Mouse (Mus musculus) embryonic fibroblast, embryonic 13.5 days (primary cell): ENCODE data around the gene Taf8. TPM values are rescaled to one million over a fixed set of nuclear protein-coding genes. Genes with fewer than 3 reads are reported as not detected.

Source experiments
- H3K27ac ChIP-seq: 2 replicates; pipeline ENCODE4 v1.5.1; 2012; ENCODE audit warnings: low read length, control low read depth, inconsistent platforms; ENCODE audit not compliant: insufficient read depth
- H3K4me1 ChIP-seq: 2 replicates; pipeline ENCODE4 v1.6.1; 2011; ENCODE audit warnings: low read length; ENCODE audit not compliant: control insufficient read depth, insufficient read depth
- H3K4me3 ChIP-seq: 2 replicates; pipeline ENCODE4 v1.5.1; 2011; ENCODE audit warnings: mild to moderate bottlenecking, control low read depth, low read length; ENCODE audit not compliant: insufficient read depth
- CTCF ChIP-seq: IDR thresholded peaks from 2 replicates; pipeline ENCODE4 v1.5.1; 2011; ENCODE audit warnings: mild to moderate bottlenecking, control low read depth, low read length, moderate library complexity, borderline replicate concordance; ENCODE audit not compliant: insufficient read depth
- POLR2A ChIP-seq: IDR thresholded peaks from 2 replicates; pipeline ENCODE4 v1.6.1; 2011; ENCODE audit warnings: low read depth, mild to moderate bottlenecking, control low read depth, low read length, moderate library complexity
- polyA plus RNA-seq: library from polyadenylated mRNA; stranded (reverse); fragments of >200 nt; gene quantifications from 2 replicates; pipeline ENCODE4 v1.2.4, GENCODE M21; 2011; ENCODE audit warnings: low read depth; ENCODE audit not compliant: missing spikeins, insufficient read length

The Taf8 gene
- polyA plus RNA-seq, 1 experiment: 16.0 TPM

DNA sequence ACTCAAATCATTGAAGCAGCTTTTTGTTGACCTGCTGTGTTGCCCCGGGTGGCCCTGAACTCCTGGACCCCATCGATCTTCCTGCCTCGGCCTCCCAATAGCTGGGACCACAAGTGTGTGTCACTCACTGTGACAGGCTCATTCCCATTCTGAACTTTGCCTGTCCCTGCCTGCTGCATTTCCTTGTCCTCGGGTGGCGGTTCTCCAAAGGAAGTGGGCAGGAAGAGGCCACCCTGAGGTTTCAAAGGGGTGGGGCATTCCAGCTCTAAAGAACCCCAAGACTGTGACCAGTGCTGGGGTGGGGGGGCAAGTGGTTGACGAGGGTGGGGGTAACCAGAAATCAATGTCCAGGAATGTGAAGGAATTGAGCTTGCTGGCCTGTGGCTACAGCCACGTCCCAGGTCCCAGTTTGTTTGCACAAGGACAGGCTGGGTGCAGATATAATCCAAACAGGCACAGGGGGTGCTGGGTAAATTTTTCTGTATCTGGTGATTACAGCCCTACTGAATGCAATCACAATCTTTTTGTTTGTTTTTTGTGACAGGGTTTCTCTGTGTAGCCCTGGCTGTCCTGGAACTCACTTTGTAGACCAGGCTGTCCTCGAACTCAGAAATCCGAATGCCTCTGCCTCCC, 62.6 kb downstream of the Taf8 start:
- H3K4me1 ChIP-seq: 0 out of 2 replicates have a peak, but pooled peaks cover 4% of the 10 kb centered on the region
- no peak overlapping the region for H3K27ac ChIP-seq
- H3K4me3 ChIP-seq: no peak overlapping the region
- TF ChIP-seq POLR2A (no peak), CTCF (no peak)

DNA sequence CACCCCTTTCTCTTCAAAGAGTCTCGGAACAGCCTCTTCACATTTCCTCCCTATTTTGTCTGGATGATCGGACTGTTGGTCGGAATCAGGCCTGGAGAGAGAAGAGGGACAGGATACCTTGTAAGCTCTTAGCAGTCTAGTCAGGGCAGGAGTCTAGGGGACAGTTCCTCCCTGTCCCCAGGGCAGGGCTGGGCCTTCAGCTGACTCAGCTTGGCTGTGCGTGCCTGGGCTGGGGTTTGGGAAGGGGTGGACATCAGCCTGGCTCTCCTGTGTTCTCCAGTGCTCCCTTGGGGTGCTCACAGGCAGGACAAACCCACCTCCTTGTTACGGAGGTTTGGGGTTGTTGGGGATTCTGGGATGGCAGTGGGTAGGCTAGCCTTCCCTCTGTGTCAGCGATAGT, 63.5 kb downstream of the Taf8 start:
- no peak for TF ChIP-seq CTCF
- TF ChIP-seq POLR2A: no peak

DNA sequence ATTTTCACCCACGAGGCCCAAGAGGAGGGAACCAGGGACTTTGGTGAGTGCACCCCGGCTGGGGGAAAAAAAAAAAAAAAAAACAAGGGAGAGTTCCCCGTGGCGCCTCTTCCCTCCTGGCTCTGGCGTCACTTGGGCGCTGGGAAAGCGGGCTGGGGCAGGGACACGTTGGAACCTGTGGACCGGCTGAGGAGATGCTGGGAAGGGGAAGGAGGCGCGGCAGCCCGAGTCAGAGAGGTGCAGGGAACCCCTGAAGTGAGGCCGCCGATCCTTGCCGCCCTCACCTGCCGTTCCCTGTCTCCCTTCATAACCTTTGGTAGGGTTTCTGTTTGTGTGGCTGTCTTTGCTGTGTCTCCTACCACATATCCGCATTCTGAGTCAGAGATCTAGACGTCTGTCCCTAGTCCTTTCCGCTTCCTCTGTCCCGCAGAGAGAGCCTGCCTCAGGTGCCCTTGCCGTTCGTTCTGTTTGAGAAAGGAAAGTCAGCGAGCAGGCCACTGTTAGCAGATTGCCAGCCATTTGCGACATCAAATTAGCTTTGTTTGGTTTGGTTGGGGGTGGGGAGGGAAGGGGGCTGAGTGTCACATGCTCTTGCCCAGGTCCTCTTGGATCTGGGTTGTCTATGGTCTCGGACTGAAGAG, 65.1 kb downstream of the Taf8 start, which contains the start of gene 1700001C19Rik:
Gene 1700001C19Rik (minus strand): TSS at position 470 of the 641 bp plus-strand sequence.
- H3K4me3 ChIP-seq: peak within 1 kb of the TSS; percentile 32
- no peak for TF ChIP-seq CTCF
- TF ChIP-seq POLR2A: no peak
- H3K27ac ChIP-seq: no peak within 1 kb of the TSS
- 0 out of 2 replicates have a peak, but pooled peaks cover 4% of the 10 kb centered on the region for H3K4me1 ChIP-seq

More for the DNA sequence above, 63.5 kb downstream of the Taf8 start:
- H3K4me3 ChIP-seq: no peak overlapping the region
- H3K4me1 ChIP-seq: 0 out of 2 replicates have a peak, but pooled peaks cover 4% of the 10 kb centered on the region
- H3K27ac ChIP-seq: no peak overlapping the region

DNA sequence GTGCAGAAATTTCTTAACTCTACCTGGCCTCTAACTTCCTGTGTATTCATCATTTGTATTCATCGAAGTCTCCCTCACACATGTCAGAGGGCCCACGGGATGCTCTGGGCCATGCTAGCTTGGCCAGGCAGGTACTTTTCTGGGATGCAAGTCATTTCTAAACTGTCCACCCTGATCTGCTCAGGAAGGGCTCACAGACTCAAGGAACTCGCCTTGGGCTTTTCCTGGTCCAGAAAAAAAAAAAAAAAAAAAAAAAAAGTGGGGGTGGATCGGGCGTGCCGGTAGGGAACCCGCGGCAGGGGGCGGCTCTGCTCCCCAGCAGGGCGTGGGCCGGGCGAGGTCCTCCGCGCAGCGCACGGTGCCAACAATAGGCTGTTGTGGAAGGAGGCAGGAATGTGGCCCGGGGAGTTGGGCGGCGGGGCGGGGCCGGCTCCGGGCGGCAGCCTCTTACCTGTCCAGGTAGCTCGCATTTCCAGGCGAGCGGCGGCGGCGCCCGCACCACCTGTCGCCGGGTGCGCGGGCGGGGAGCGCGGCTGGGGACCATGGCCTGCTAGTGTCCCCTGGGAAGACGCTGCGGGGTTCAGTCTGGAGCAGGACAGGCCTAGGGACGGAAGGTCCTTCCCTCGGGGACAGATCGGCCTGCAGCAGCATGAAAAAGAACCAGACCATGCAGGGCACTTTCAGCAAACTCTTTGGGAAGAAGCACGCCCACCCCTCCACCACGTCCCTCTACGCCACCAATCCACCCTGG, 65.8 kb downstream of the Taf8 start, which contains the start of gene AI661453:
Gene AI661453 (plus strand): TSS at position 460 of the 751 bp plus-strand sequence.
- Histone ChIP-seq H3K27ac (no peak within 1 kb of the TSS), H3K4me1 (0 out of 2 replicates have a peak, but pooled peaks cover 4% of the 10 kb centered on the region), H3K4me3 (peak within 1 kb of the TSS; percentile 32)
- no peak for TF ChIP-seq POLR2A
- no peak for TF ChIP-seq CTCF

Other genes with a start within 250 kb of the Taf8 start
- gene Mrps10, start 133.4 kb downstream of the Taf8 start, polyA plus RNA-seq: 51.8 and 54.7 TPM in 2 replicates
- 0.32 TPM in 1 of 2 replicates, not detected in the other for gene Guca1b, start 116.9 kb downstream of the Taf8 start, polyA plus RNA-seq
- gene Guca1a, start 101.7 kb downstream of the Taf8 start, polyA plus RNA-seq: 1.6 and 3.8 TPM in 2 replicates
- 1.1 and 1.4 TPM in 2 replicates for gene AI661453, start 65.7 kb downstream of the Taf8 start, polyA plus RNA-seq
- gene 1700001C19Rik, start 64.9 kb downstream of the Taf8 start, polyA plus RNA-seq: 0.82 TPM in 1 of 2 replicates, not detected in the other
- 159 and 169 TPM in 2 replicates for gene Ccnd3, start 2.8 kb upstream of the Taf8 start, polyA plus RNA-seq
- 11.6 and 17.0 TPM in 2 replicates for gene Bysl, start 109.2 kb upstream of the Taf8 start, polyA plus RNA-seq
- gene Med20, start 109.3 kb upstream of the Taf8 start, polyA plus RNA-seq: 27.2 and 28.9 TPM in 2 replicates
- gene Gm20517, start 109.3 kb upstream of the Taf8 start, polyA plus RNA-seq: 2.5 and 2.8 TPM in 2 replicates
- gene Usp49, start 128.4 kb upstream of the Taf8 start, polyA plus RNA-seq: 7.2 and 8.8 TPM in 2 replicates
- gene Tomm6, start 186.1 kb upstream of the Taf8 start, polyA plus RNA-seq: 150 and 175 TPM in 2 replicates
- gene Frs3, start 186.7 kb upstream of the Taf8 start, polyA plus RNA-seq: 2.5 and 2.7 TPM in 2 replicates
- 3.0 and 3.4 TPM in 2 replicates for gene Gm21981, start 192.2 kb upstream of the Taf8 start, polyA plus RNA-seq
- gene Prickle4, start 192.4 kb upstream of the Taf8 start, polyA plus RNA-seq: not detected in 2 replicates
- not detected in 2 replicates for gene Pgc, start 224.6 kb upstream of the Taf8 start, polyA plus RNA-seq
- 4.7 and 6.5 TPM in 2 replicates for gene Tfeb, start 234.7 kb upstream of the Taf8 start, polyA plus RNA-seq